Mouse (Mus musculus): ENCODE results near the gene Capn12.
"Not testable (repeated sequence)": the region's sequence is repeated elsewhere in the genome, so short reads cannot be mapped to it uniquely, and the experiment has no call there.

Gene Capn12

DNA sequence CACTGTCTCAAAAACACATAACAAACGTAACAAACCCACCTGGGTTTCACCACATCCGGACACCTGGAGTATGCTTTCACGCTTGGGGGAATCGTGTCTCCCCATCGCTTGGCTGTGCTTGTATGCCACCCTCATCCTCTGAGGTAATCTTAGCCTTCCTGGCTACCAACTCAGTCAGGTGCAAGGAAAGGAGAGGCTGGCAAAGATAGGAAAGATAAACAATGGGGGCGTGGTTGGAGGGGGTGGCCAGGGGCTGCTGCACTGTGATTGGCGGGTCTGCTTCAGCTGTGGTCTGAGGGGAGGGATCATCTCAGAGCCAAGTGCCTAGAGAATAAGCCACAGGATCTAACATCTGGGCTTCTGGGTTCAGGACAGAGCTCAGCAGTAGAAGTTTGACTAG, 1.6 kb upstream of the Capn12 start:
- DNase-seq, result peak; percentile 53

- DNase-seq, result no peak
Measured at GRCm38 (mm10) chr7:28880554-28880953, 668 bp upstream of the Capn12 start.

GRCm38 (mm10) chr7:28883039-28883438, 1.8 kb downstream of the Capn12 start:
- DNase-seq, result peak; percentile 61

DNA sequence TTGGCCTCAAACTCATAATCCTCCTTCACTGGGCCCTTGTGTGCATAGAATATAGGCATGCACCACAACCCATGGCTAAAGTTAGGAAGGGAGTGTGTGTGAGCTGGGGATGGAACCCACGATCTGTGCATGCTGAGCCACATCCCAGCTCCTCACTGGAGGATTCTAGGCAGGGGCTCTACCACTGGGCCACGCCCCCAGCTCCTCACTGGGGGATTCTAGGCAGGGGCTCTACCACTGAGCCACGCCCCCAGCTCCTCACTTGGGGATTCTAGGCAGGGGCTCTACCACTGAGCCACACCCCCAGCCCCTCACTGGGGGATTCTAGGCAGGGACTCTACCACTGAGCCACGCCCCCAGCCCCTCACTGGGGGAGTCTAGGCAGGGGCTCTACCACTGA, 2.5 kb downstream of the Capn12 start:
- not testable (repeated sequence) for DNase-seq

DNA sequence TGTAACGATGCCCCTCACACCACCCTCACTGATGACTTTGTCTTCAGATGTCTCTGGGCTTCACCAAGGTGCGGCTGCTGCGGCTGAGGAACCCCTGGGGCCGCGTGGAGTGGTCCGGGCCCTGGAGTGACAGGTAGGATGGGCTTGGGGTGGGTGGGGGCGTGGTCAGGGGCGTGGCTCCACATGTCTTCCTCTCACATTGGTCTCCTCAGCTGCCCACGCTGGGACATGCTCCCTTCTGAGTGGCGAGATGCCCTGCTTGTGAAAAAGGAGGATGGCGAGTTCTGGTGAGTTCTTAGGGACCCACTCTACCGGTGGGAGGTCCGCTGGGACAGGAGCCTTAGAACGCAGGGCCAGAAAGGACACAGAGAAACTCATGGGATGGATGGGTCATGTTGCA, 5.3 kb downstream of the Capn12 start:
- DNase-seq, result peak; percentile 50

GRCm38 (mm10) chr7:28888701-28889161, 7.5 kb downstream of the Capn12 start:
- DNase-seq, result peak; percentile 44

DNA sequence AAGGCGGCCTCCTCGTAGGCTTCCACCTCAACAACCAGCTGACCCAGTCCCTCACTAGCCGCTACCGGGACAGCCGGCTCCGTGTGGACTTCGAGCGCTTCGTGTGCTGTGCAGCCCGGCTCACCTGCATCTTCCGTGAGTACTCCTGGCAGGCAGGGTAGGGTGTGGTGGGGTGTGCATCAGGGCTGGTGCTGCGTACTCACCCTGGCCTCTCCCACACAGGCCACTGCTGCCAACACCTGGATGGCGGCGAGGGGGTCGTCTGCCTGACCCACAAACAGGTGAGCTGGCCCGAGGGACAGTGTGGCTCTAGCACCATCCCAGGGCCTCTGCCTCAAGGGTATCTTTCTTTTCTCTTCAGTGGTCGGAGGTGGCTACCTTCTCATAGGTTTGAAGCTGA, 11.4 kb downstream of the Capn12 start:
- no peak for DNase-seq

- peak; percentile 48 for DNase-seq
Measured at GRCm38 (mm10) chr7:28893643-28894265, 12.5 kb downstream of the Capn12 start.

GRCm38 (mm10) chr7:28894942-28895341, 13.7 kb downstream of the Capn12 start:
- DNase-seq, result no peak

DNA sequence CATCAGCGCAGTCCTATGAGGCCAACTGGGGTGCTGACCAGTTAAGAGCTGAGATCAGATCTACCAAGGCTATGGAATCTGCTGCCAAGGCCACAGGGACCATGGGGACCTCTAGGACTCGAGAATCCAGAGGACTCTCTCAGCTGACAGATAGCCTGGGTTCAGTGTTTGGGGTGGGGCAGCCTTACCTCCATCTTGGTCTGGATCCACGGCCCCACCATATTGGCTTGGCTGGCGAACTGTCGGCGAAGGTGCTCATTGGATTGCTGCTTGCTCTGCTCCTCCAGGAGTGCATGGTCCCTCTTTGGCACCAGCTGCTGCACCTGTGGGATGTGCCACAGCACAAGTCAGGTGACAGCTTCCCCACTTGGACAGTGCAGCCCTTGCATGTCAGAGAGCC, 16.4 kb downstream of the Capn12 start:
- no peak for DNase-seq

DNA sequence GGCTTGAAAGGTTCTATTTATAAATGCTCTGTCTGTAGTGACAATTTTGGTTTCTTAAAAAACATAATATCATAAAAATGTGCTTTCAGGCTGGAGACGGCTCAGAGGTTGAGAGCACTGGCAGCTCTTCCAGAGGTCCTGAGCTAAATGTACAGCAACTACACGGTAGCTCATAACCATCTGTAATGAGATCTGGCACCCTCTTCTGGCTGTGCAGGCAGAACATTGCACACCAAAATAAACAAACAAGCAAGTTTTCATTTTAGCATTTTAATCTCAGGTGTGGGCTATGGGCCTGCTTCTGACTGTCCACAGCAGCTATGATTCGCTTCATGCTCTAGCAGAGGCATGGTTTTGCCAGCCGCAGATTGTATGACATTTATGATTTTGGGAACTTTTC, 18.8 kb downstream of the Capn12 start:
- DNase-seq, result peak; percentile 43

DNA sequence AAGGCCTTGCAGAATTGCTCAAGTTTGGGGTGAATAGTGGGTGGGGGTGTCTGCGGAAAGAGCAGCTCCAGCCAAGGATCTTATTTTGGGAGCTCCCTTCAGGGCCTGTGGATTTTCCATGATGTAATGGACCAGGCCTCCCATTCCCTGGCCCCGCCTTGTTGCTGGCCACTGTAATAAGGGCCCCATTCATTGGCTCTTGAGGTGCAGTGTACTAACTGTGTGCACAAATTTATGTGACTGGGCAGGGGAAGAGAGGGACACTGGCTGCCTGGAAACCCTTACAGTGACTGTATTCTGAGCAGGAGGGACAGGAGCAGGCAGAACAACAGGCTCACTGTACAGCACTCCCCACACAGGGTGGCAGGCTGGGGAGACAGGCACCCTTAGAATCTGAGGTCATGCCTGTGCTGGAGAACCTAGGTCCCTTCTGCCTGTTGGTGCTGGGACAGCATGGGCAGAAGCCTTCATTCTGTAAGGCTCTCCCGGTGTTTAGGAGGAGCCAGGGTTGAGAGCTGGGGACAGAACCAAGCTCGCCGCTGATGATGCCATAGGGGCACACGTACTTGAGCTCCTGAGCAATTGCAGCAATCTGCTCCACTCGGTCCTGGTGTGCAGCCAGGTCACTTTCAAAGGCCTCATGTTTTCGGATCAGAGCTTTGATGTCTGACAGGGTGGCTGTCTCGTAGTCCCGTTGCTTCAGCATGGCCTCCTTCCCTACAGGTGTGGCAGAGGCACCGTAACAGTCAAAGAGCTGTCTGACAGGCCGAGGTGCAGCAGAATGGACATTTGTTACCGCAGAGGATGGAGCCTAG, 20.3 kb downstream of the Capn12 start:
- no peak for DNase-seq

DNA sequence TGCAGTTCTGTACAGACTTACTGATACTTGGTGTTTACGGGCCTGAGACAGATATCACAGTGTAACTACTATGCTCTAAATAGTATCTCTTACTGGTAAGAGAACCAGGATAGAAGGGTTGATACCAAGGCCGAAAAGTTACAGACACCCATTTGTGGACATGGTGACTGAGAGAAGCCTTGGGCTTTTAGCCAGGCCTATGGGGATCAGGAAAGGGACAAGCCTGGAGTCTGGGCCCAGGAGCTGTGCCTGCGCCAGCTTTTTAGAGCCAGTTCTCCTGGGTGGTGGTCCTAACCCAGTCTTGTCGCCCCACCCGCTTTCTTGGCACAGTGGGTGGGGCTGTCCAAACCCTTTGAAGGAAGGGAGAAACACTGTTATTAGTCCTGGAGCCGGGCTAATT, 21.0 kb downstream of the Capn12 start:
- no peak for DNase-seq

DNA sequence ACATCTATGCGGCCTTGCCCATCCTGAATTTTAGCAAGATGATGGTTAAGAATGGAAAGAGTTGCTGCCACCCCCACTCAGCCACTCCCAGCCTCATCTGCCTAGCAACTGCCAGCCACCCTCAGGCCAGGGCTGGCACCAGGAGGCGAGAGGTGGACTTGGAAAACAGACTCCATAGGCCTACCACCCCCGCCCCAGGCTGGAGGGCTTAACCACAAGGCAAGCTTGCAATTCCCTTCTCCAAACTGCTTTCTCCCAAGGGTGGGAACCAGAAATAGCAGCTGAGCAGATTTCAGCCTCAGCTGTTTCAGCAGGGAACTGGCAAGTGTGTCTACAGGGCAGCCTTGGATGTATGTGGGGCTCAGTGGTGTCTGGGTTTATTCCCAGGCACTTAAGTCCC, 21.6 kb downstream of the Capn12 start:
- no peak for DNase-seq

DNA sequence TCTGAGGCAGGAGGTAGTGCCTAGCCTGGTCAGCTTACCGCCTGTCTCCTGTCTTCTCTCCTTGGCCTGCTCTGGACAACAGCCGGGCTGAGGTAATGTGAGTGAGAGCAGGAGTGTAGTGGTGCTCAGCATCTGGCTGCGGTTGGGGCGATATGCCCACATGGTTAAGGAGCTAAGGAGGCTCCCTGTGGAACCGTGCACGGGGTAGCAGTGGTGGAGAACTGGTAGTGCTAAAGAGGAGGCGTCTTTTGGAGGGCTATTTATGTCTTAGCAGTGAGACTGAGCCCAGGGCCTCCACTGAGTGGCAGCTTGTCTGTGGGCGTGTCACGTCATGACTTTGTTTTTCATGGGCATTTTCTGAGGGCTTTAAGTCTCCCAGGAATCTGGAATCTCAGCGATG, 22.6 kb downstream of the Capn12 start:
- DNase-seq, result no peak

DNA sequence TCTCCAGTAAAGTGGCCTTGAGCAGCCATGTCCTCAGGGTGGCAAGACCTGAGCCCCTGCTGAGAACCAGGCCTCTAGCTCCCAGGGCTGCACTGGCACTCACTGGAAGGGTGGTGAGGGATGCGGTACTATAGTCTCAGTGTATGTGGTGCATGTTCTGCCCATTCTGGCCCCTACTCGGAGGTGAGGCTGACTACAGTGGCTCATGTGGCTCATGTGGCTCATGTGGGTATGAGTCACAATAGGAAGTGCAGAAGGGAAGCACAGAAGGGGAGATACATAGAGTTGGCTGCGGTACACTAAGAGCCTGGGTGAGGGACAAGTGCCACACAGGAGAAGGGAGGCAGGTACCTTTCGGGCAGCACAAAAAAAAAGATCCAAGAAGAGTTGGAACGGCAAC, 26.0 kb downstream of the Capn12 start:
- no peak for DNase-seq

GRCm38 (mm10) chr7:28911632-28912031, 30.4 kb downstream of the Capn12 start:
- no peak for DNase-seq

GRCm38 (mm10) chr7:28913171-28913570, 31.9 kb downstream of the Capn12 start:
- DNase-seq, result no peak

DNA sequence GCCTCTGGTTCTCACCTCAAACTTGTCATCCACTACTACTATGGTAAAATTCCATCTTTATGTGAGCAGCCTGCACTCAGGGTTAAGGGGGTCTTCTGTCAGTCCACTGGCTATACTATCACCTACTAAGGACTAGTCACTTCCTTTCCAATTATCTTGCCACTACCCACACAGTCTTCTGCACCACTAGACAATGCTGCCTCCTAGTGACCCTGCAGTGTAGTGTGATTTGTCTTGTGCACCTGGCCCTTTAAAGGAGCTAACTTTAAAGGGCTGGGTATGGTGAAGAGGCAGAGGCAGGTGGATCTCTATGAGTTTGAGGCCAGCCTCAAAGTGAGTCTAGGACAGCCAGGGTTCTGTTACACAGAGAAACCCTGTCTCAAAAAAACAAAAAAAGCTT, 35.3 kb downstream of the Capn12 start:
- peak; percentile 32 for DNase-seq

- DNase-seq, result no peak
Measured at GRCm38 (mm10) chr7:28917503-28918426, 36.5 kb downstream of the Capn12 start.

- no peak for DNase-seq
Measured at GRCm38 (mm10) chr7:28918540-28918939, 37.3 kb downstream of the Capn12 start.

DNA sequence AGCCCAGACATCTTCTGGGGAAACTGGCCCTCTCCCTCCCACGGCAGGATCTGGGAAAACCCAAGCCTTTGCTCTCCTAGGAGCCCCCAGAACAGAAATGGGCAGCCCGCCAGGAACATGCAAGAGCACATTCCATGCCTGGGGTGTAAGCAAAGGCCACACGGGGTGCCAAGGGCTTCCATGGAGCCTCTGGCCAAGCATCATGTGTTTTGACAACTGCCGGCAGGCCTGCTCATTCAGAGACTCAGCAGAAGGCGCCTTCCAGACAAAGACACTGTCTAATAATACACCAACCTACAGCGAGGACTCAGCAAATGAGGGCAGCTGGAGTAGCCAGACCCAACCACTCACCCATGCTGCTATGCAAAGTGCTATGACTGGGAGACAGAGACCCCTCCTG, 38.6 kb downstream of the Capn12 start:
- DNase-seq, result peak; percentile 24

GRCm38 (mm10) chr7:28921178-28921577, 40.0 kb downstream of the Capn12 start:
- no peak for DNase-seq

All from thymus, postnatal 4 days (tissue).